Mouse (Mus musculus) cerebellum, adult 2 months (tissue): ENCODE data around the gene Gpr15.

Experiments used
- CTCF ChIP-seq: fragments of 200-500 bp; IDR thresholded peaks from 2 replicates; pipeline ENCODE4 v1.5.1; 2011; ENCODE audit warnings: low read depth, mild to moderate bottlenecking, control low read depth, low read length, moderate library complexity, borderline replicate concordance; ENCODE audit not compliant: insufficient read depth
- POLR2A ChIP-seq: fragments of 200-500 bp; IDR thresholded peaks from 2 replicates; pipeline ENCODE4 v1.6.1; 2011; ENCODE audit warnings: low read length, control low read depth, borderline replicate concordance; ENCODE audit not compliant: insufficient read depth

- TF ChIP-seq POLR2A: no peak
- TF ChIP-seq CTCF: no peak
Measured at GRCm38 (mm10) chr16:58682046-58682445, 36.8 kb downstream of the Gpr15 start.
